Mouse (Mus musculus) B cell, adult (primary cell): Measurements from ENCODE around the gene Slc2a2. TPM values are rescaled to one million over a fixed set of nuclear protein-coding genes. Genes with fewer than 3 reads are reported as not detected.

Source experiments
- total RNA-seq: library from RNA; stranded (reverse); gene quantifications from 4 replicates; pipeline ENCODE4 v1.2.4, GENCODE M21; 2023; ENCODE audit not compliant: inconsistent age

Gene Slc2a2
- not detected in 4 replicates for total RNA-seq

GRCm38 (mm10) chr3:28697797-28698196 is at the start of gene Slc2a2:
Gene Slc2a2 (plus strand): TSS chr3:28697903.

Other genes starting within 250 kb of the Slc2a2 start
- 3.2 to 3.9 TPM (median 3.5 TPM) in 4 replicates for gene Eif5a2, start 83.4 kb downstream of the Slc2a2 start, total RNA-seq
- 367 to 442 TPM (median 386 TPM) in 4 replicates for gene Rpl22l1, start 107.5 kb downstream of the Slc2a2 start, total RNA-seq
- not detected in 4 replicates for gene Gm1527, start 194.7 kb downstream of the Slc2a2 start, total RNA-seq